ENCODE assay signal across 18 mouse cellular contexts in genomic region chr17:85087591-85087990, GRCm38 (mm10). TPM values are rescaled to one million over a fixed set of nuclear protein-coding genes. Genes with fewer than 3 reads are reported as not detected.
DNase-seq lines count a peak whose midpoint lies in the region; ATAC-seq lines count a peak whose summit lies in the region.
"Had no signal": no experiment of that assay in that cellular context is flagged by ENCODE, and none has a peak within 500 bp of the region (broad histone marks: within the 10 kb centered on the region; RNA-seq: fewer than 3 reads in every experiment).

No protein-coding gene starts in this region.

- ATAC-seq in cerebellum, adult (ENCODE audit: insufficient number of reproducible peaks, low FRiP score, low TSS enrichment): no peak
- no peak for ATAC-seq in megakaryocyte, adult 5-6 weeks (ENCODE audit: poor library complexity, severe bottlenecking)
- no peak for ATAC-seq in heart, embryonic 15.5 days (replicated peaks; ENCODE audit: insufficient number of reproducible peaks, insufficient read depth, low FRiP score, low read depth)
- ATAC-seq in megakaryocyte-erythroid progenitor cell, adult 5-6 weeks (replicated peaks; ENCODE audit: low FRiP score, low TSS enrichment, poor library complexity, severe bottlenecking): no peak
- no peak for ATAC-seq in hindbrain, embryonic 16.5 days
- no peak for ATAC-seq in forebrain, embryonic 12.5 days (ENCODE audit: low FRiP score)
- ATAC-seq: forebrain, embryonic 13.5 days; hindbrain, postnatal 0 days had no signal

- WGBS in heart, embryonic 15.5 days: 57% methylated on average over 5 of the region's 5 CpGs
- WGBS in hindbrain, embryonic 16.5 days: 87% methylated on average over 5 of the region's 5 CpGs
- 91% methylated on average over 5 of the region's 5 CpGs for WGBS in forebrain, embryonic 12.5 days

- no peak overlapping the region for H3K9ac ChIP-seq in heart, embryonic 15.5 days
- H3K9ac ChIP-seq in hindbrain, embryonic 16.5 days (ENCODE audit: low read depth, low read length): no peak overlapping the region
- H3K9ac ChIP-seq in forebrain, embryonic 12.5 days: no peak overlapping the region
- H3K9ac ChIP-seq: embryonic facial prominence, embryonic 12.5 days; forebrain, embryonic 13.5 days; stomach, embryonic 15.5 days had no signal

- H3K4me2 ChIP-seq in heart, embryonic 15.5 days: peak overlapping the region; percentile 22
- H3K4me2 ChIP-seq in hindbrain, embryonic 16.5 days (ENCODE audit: low read length): no peak overlapping the region
- H3K4me2 ChIP-seq in forebrain, embryonic 12.5 days: no peak overlapping the region
- H3K4me2 ChIP-seq: embryonic facial prominence, embryonic 12.5 days; forebrain, embryonic 13.5 days; stomach, embryonic 15.5 days had no signal

- H3K36me3 ChIP-seq in megakaryocyte, embryonic 14.5 days (replicated peaks; ENCODE audit: low read length): peaks cover 38% of the 10 kb centered on the region
- no peaks in the 10 kb centered on the region; the same call in 1 of the 2 replicates for H3K36me3 ChIP-seq in heart, embryonic 15.5 days
- 0 out of 2 replicates have a peak, but pooled peaks cover 2% of the 10 kb centered on the region for H3K36me3 ChIP-seq in hindbrain, embryonic 16.5 days (ENCODE audit: control insufficient read depth, insufficient read depth, low read length)
- H3K36me3 ChIP-seq in forebrain, embryonic 12.5 days (replicated peaks): no peaks in the 10 kb centered on the region
- H3K36me3 ChIP-seq: embryonic facial prominence, embryonic 12.5 days; stomach, embryonic 15.5 days had no signal

- H3K4me3 ChIP-seq in megakaryocyte, embryonic 14.5 days (replicated peaks): peak overlapping the region; percentile 62
- H3K4me3 ChIP-seq in heart, embryonic 15.5 days: no peak overlapping the region
- H3K4me3 ChIP-seq in hindbrain, embryonic 16.5 days (ENCODE audit: low read length): no peak overlapping the region
- no peak overlapping the region for H3K4me3 ChIP-seq in forebrain, embryonic 12.5 days (replicated peaks)
- H3K4me3 ChIP-seq: embryonic facial prominence, embryonic 12.5 days; forebrain, embryonic 13.5 days; stomach, embryonic 15.5 days had no signal

- H3K27me3 ChIP-seq in megakaryocyte, embryonic 14.5 days (replicated peaks): no peaks in the 10 kb centered on the region
- no peaks in the 10 kb centered on the region for H3K27me3 ChIP-seq in heart, embryonic 15.5 days
- no peaks in the 10 kb centered on the region for H3K27me3 ChIP-seq in hindbrain, embryonic 16.5 days (replicated peaks; ENCODE audit: control insufficient read depth, insufficient read depth, low read length)
- no peaks in the 10 kb centered on the region for H3K27me3 ChIP-seq in forebrain, embryonic 12.5 days
- H3K27me3 ChIP-seq: embryonic facial prominence, embryonic 12.5 days; forebrain, embryonic 13.5 days; stomach, embryonic 15.5 days had no signal

- no peaks in the 10 kb centered on the region for H3K9me3 ChIP-seq in megakaryocyte, embryonic 14.5 days
- H3K9me3 ChIP-seq in heart, embryonic 15.5 days (replicated peaks): no peaks in the 10 kb centered on the region
- H3K9me3 ChIP-seq in hindbrain, embryonic 16.5 days (ENCODE audit: control insufficient read depth, low read length): no peaks in the 10 kb centered on the region
- no peaks in the 10 kb centered on the region for H3K9me3 ChIP-seq in forebrain, embryonic 12.5 days
- H3K9me3 ChIP-seq: embryonic facial prominence, embryonic 12.5 days; forebrain, embryonic 13.5 days; stomach, embryonic 15.5 days had no signal

- H3K4me1 ChIP-seq in megakaryocyte, embryonic 14.5 days: peaks cover 65% of the 10 kb centered on the region
- peaks cover 34% of the 10 kb centered on the region for H3K4me1 ChIP-seq in heart, embryonic 15.5 days (replicated peaks)
- peaks cover 18% of the 10 kb centered on the region for H3K4me1 ChIP-seq in hindbrain, embryonic 16.5 days (ENCODE audit: control insufficient read depth, insufficient read depth, low read depth, low read length)
- H3K4me1 ChIP-seq in forebrain, embryonic 12.5 days: peaks cover 27% of the 10 kb centered on the region

- peak overlapping the region; percentile 67 for H3K27ac ChIP-seq in heart, embryonic 15.5 days
- no peak overlapping the region for H3K27ac ChIP-seq in hindbrain, embryonic 16.5 days (ENCODE audit: low read depth, low read length)
- H3K27ac ChIP-seq in forebrain, embryonic 12.5 days: no peak overlapping the region
- H3K27ac ChIP-seq: embryonic facial prominence, embryonic 12.5 days; forebrain, embryonic 13.5 days; hindbrain, postnatal 0 days; macrophage; stomach, embryonic 15.5 days had no signal

- DNase-seq in cerebellum, adult 11 months: peak; percentile 54
- DNase-seq: adrenal gland, adult 8-10 months; layer of hippocampus, adult 9-11 months; right cerebral cortex, postnatal 25 days; thymus, postnatal 36 days had no signal

RNA-seq across cellular contexts. Expression of gene Prepl, which starts 2.5 kb away (rescaled TPM):
- 2.0 and 2.2 TPM in 2 replicates for polyA plus RNA-seq in megakaryocyte, embryonic 14.5 days (2012; ENCODE audit: insufficient read depth, low replicate concordance)
- total RNA-seq in megakaryocyte, adult 5-6 weeks (2015): 13.5 and 15.3 TPM in 2 replicates
- 7.9 and 10.3 TPM in 2 replicates for total RNA-seq in megakaryocyte, adult 5-6 weeks (2017)
- polyA plus RNA-seq in heart, embryonic 15.5 days (2015; fragmentation: Nextera tagmentation; extraction: Ambion mirVana): 23.5 and 28.7 TPM in 2 replicates
- total RNA-seq in megakaryocyte-erythroid progenitor cell, adult 5-6 weeks (2014; fragmentation: Nextera tagmentation): 24.8 and 26.5 TPM in 2 replicates
- total RNA-seq in megakaryocyte-erythroid progenitor cell, adult 5-6 weeks (2017): 32.8 and 44.5 TPM in 2 replicates
- 131 and 151 TPM in 2 replicates for polyA plus RNA-seq in hindbrain, embryonic 16.5 days (2015; fragmentation: Nextera tagmentation; extraction: Ambion mirVana)
- polyA plus RNA-seq in forebrain, embryonic 12.5 days (2016; fragmentation: Nextera tagmentation; extraction: Ambion mirVana): 47.2 and 51.7 TPM in 2 replicates

RNA-seq across cellular contexts. Expression of gene Camkmt, which starts 2.8 kb away (rescaled TPM):
- 3.7 and 7.6 TPM in 2 replicates for polyA plus RNA-seq in megakaryocyte, embryonic 14.5 days (2012; ENCODE audit: insufficient read depth, low replicate concordance)
- 2.8 and 4.2 TPM in 2 replicates for total RNA-seq in megakaryocyte, adult 5-6 weeks (2015)
- total RNA-seq in megakaryocyte, adult 5-6 weeks (2017): 2.3 and 3.3 TPM in 2 replicates
- 5.0 and 7.0 TPM in 2 replicates for polyA plus RNA-seq in heart, embryonic 15.5 days (2015; fragmentation: Nextera tagmentation; extraction: Ambion mirVana)
- total RNA-seq in megakaryocyte-erythroid progenitor cell, adult 5-6 weeks (2014; fragmentation: Nextera tagmentation): 5.6 and 7.8 TPM in 2 replicates
- total RNA-seq in megakaryocyte-erythroid progenitor cell, adult 5-6 weeks (2017): 1.6 and 3.1 TPM in 2 replicates
- 20.1 and 22.9 TPM in 2 replicates for polyA plus RNA-seq in hindbrain, embryonic 16.5 days (2015; fragmentation: Nextera tagmentation; extraction: Ambion mirVana)
- polyA plus RNA-seq in forebrain, embryonic 12.5 days (2016; fragmentation: Nextera tagmentation; extraction: Ambion mirVana): 13.7 and 16.0 TPM in 2 replicates

RNA-seq across cellular contexts. Expression of gene Slc3a1, which starts 59.4 kb away (rescaled TPM):
- polyA plus RNA-seq in megakaryocyte, embryonic 14.5 days (2012; ENCODE audit: insufficient read depth, low replicate concordance): 0.37 TPM in 1 of 2 replicates, not detected in the other
- 0.07 TPM in 1 of 2 replicates, not detected in the other for total RNA-seq in megakaryocyte, adult 5-6 weeks (2015)
- not detected in 2 replicates for total RNA-seq in megakaryocyte, adult 5-6 weeks (2017)
- 0.06 TPM in 1 of 2 replicates, not detected in the other for polyA plus RNA-seq in heart, embryonic 15.5 days (2015; fragmentation: Nextera tagmentation; extraction: Ambion mirVana)
- total RNA-seq in megakaryocyte-erythroid progenitor cell, adult 5-6 weeks (2014; fragmentation: Nextera tagmentation): not detected in 2 replicates
- 1.1 TPM in 1 of 2 replicates, not detected in the other for total RNA-seq in megakaryocyte-erythroid progenitor cell, adult 5-6 weeks (2017)
- 0.09 and 0.17 TPM in 2 replicates for polyA plus RNA-seq in hindbrain, embryonic 16.5 days (2015; fragmentation: Nextera tagmentation; extraction: Ambion mirVana)
- 0.28 and 0.31 TPM in 2 replicates for polyA plus RNA-seq in forebrain, embryonic 12.5 days (2016; fragmentation: Nextera tagmentation; extraction: Ambion mirVana)
- total RNA-seq: monocyte, adult 5-6 weeks had no signal
- polyA plus RNA-seq: macrophage had no signal
